Mouse (Mus musculus) olfactory bulb, adult 2 months (tissue): Measurements from ENCODE around the gene Pld1.

Experiments used
- CTCF ChIP-seq: fragments of 200-500 bp; IDR thresholded peaks from 2 replicates; pipeline ENCODE4 v1.5.1; 2012; ENCODE audit warnings: low read depth, mild to moderate bottlenecking, low read length, moderate library complexity; ENCODE audit not compliant: insufficient read depth
- POLR2A ChIP-seq: fragments of 200-500 bp; IDR thresholded peaks from 2 replicates; pipeline ENCODE4 v1.6.1; 2012; ENCODE audit warnings: mild to moderate bottlenecking, low read depth, low read length, moderate library complexity; ENCODE audit not compliant: insufficient read depth

GRCm38 (mm10) chr3:27973936-27974335, 35.4 kb downstream of the Pld1 start:
- TF ChIP-seq CTCF: no peak
- no peak for TF ChIP-seq POLR2A
